Mouse (Mus musculus) limb, embryonic 11.5 days (tissue): Measurements from ENCODE around the gene Krtap5-1. TPM values are rescaled to one million over a fixed set of nuclear protein-coding genes. Genes with fewer than 3 reads are reported as not detected.
"Not testable (repeated sequence)": the region's sequence is repeated elsewhere in the genome, so short reads cannot be mapped to it uniquely, and the experiment has no call there.

Experiments
- ATAC-seq: fragments of 200-750 bp; cut with Nextera tagmentation; 2 replicates; pipeline ENCODE4 v1.8.0; 2017; ENCODE audit warnings: low read depth; ENCODE audit not compliant: insufficient number of reproducible peaks, low FRiP score, low TSS enrichment
- DNase-seq: peaks from one replicate; pipeline ENCODE4 v3.0.0-alpha.2; 2015; ENCODE audit warnings: low spot score
- H3K27ac ChIP-seq: fragments of 300-500 bp; sonication (generic); replicated peaks from 2 replicates; pipeline ENCODE4 v1.5.1; 2014; ENCODE audit warnings: low read depth, mild to moderate bottlenecking, low read length
- H3K27me3 ChIP-seq: fragments of 300-500 bp; sonication (generic); 2 replicates; pipeline ENCODE4 v1.6.1; 2014; ENCODE audit warnings: mild to moderate bottlenecking, low read length, mixed read lengths; ENCODE audit not compliant: control insufficient read depth, insufficient read depth
- H3K36me3 ChIP-seq: fragments of 300-500 bp; sonication (generic); 2 replicates; pipeline ENCODE4 v1.6.1; 2014; ENCODE audit warnings: mild to moderate bottlenecking, low read length, moderate library complexity, mixed read lengths; ENCODE audit not compliant: control insufficient read depth, insufficient read depth
- H3K4me1 ChIP-seq: fragments of 300-500 bp; sonication (generic); 2 replicates; pipeline ENCODE4 v1.6.1; 2014; ENCODE audit warnings: low read length, mixed read lengths; ENCODE audit not compliant: control insufficient read depth, insufficient read depth
- H3K4me2 ChIP-seq: fragments of 300-500 bp; sonication (generic); 2 replicates; pipeline ENCODE4 v1.6.1; 2014; ENCODE audit warnings: low read depth, mild to moderate bottlenecking, moderate library complexity; ENCODE audit not compliant: severe bottlenecking
- H3K4me3 ChIP-seq: fragments of 300-500 bp; sonication (generic); 2 replicates; pipeline ENCODE4 v1.5.1; 2014; ENCODE audit warnings: low read depth, low read length
- H3K9ac ChIP-seq: fragments of 300-500 bp; sonication (generic); 2 replicates; pipeline ENCODE4 v1.6.1; 2014; ENCODE audit warnings: mild to moderate bottlenecking, low read length
- H3K9me3 ChIP-seq: fragments of 300-500 bp; sonication (generic); 2 replicates; pipeline ENCODE4 v1.6.1; 2016; ENCODE audit warnings: low read length; ENCODE audit not compliant: control insufficient read depth
- WGBS: fragments of 180-500 bp; shearing (Covaris S2); extraction: QIAGEN DNeasy Blood & Tissue Kit; methylation state at CpG from one replicate; pipeline ENCODE4 v1.1.7; 2014; 5-methylcytosine and 5-hydroxymethylcytosine counted together
- polyA plus RNA-seq: library from polyadenylated mRNA; unstranded; fragments of >200 nt; fragmentation: Nextera tagmentation; extraction: Ambion mirVana; gene quantifications from 2 replicates; pipeline ENCODE4 v1.2.1, GENCODE M21; 2014

The Krtap5-1 gene
- polyA plus RNA-seq, 1 experiment from 2014 or later = not detected

DNA sequence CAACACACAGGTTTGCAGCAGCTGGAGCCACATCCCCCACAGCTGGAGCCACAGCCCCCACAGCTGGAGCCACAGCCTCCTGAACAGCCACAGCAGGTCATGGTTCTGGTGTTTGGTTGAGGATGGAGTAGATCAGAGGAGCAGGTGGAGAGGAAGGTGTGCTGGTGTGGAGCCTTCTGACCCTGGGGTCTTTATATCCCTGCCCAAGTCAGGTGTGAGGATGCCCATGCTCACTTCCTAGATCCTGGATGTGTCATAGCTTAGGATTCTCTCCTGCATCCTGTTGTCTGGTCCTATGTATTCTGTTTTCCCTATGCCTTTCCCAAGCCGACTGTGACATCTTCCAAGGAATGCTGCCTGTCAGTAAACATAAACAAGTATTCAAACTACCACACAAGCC lies 38.7 kb downstream of the Krtap5-1 start, which contains the start of gene Gm2431:
TSS of gene Gm2431 (minus strand) at position 101 of the 400 bp plus-strand sequence.
- not testable (repeated sequence) for H3K27me3 ChIP-seq, H3K9me3 ChIP-seq, H3K9ac ChIP-seq, H3K36me3 ChIP-seq, H3K4me1 ChIP-seq, ATAC-seq, H3K27ac ChIP-seq, H3K4me3 ChIP-seq, DNase-seq, H3K4me2 ChIP-seq
- WGBS = 63% methylated on average over 1 of the region's 1 CpGs

GRCm38 (mm10) chr7:142255517-142255916 lies 41.4 kb downstream of the Krtap5-1 start:
- WGBS = 0% methylated on average over 2 of the region's 2 CpGs
- ATAC-seq = no peak
- Histone ChIP-seq H3K9me3 (no peaks in the 10 kb centered on the region), H3K27me3 (no peaks in the 10 kb centered on the region), H3K36me3 (no peaks in the 10 kb centered on the region), H3K27ac (no peak overlapping the region), H3K4me3 (no peak overlapping the region), H3K4me1 (no peaks in the 10 kb centered on the region), H3K9ac (no peak overlapping the region), H3K4me2 (no peak overlapping the region)
- DNase-seq = peak; percentile 48

- Histone ChIP-seq H3K36me3 (no peaks in the 10 kb centered on the region), H3K9me3 (no peaks in the 10 kb centered on the region), H3K4me2 (no peak overlapping the region), H3K27me3 (no peaks in the 10 kb centered on the region), H3K4me1 (no peaks in the 10 kb centered on the region), H3K4me3 (no peak overlapping the region), H3K27ac (no peak overlapping the region), H3K9ac (no peak overlapping the region)
- no peak for ATAC-seq
- DNase-seq = peak; percentile 53
- WGBS = 0% methylated on average over 1 of the region's 1 CpGs
Observed at GRCm38 (mm10) chr7:142249824-142250223, 47.1 kb downstream of the Krtap5-1 start.

Other genes with a start within 250 kb of the Krtap5-1 start
- 57.6 and 62.7 TPM in 2 replicates for gene Mob2, start 236.1 kb downstream of the Krtap5-1 start, polyA plus RNA-seq
- gene Dusp8, start 201.3 kb downstream of the Krtap5-1 start, polyA plus RNA-seq = 0.47 and 0.48 TPM in 2 replicates
- gene Gm45618, start 176.4 kb downstream of the Krtap5-1 start, polyA plus RNA-seq = not detected in 2 replicates
- gene Gm39115, start 161.1 kb downstream of the Krtap5-1 start, polyA plus RNA-seq = not detected in 2 replicates
- gene Gm45337, start 152.5 kb downstream of the Krtap5-1 start, polyA plus RNA-seq = not detected in 2 replicates
- not detected in 2 replicates for gene Gm29735, start 140.0 kb downstream of the Krtap5-1 start, polyA plus RNA-seq
- gene Gm4553, start 131.4 kb downstream of the Krtap5-1 start, polyA plus RNA-seq = not detected in 2 replicates
- not detected in 2 replicates for gene Krtap5-2, start 121.1 kb downstream of the Krtap5-1 start, polyA plus RNA-seq
- gene Gm10153, start 106.7 kb downstream of the Krtap5-1 start, polyA plus RNA-seq = not detected in 2 replicates
- gene Krtap5-3, start 95.8 kb downstream of the Krtap5-1 start, polyA plus RNA-seq = not detected in 2 replicates
- gene Gm7579, start 85.3 kb downstream of the Krtap5-1 start, polyA plus RNA-seq = not detected in 2 replicates
- not detected in 2 replicates for gene Krtap5-5, start 67.1 kb downstream of the Krtap5-1 start, polyA plus RNA-seq
- not detected in 2 replicates for gene Gm40460, start 56.0 kb downstream of the Krtap5-1 start, polyA plus RNA-seq
- not detected in 2 replicates for gene Gm2431, start 38.8 kb downstream of the Krtap5-1 start, polyA plus RNA-seq
- not detected in 2 replicates for gene Gm4559, start 22.8 kb downstream of the Krtap5-1 start, polyA plus RNA-seq
- gene Krtap5-4, start 6.4 kb upstream of the Krtap5-1 start, polyA plus RNA-seq = not detected in 2 replicates
- 0.27 and 0.72 TPM in 2 replicates for gene Ifitm10, start 76.6 kb upstream of the Krtap5-1 start, polyA plus RNA-seq
- gene Gm49369, start 85.5 kb upstream of the Krtap5-1 start, polyA plus RNA-seq = 0.79 TPM in 1 of 2 replicates, not detected in the other
- 133 and 139 TPM in 2 replicates for gene Ctsd, start 90.9 kb upstream of the Krtap5-1 start, polyA plus RNA-seq
- 0.62 TPM in 1 of 2 replicates, not detected in the other for gene Syt8, start 137.7 kb upstream of the Krtap5-1 start, polyA plus RNA-seq
- gene Tnni2, start 144.7 kb upstream of the Krtap5-1 start, polyA plus RNA-seq = 7.0 and 10.3 TPM in 2 replicates
- gene Lsp1, start 163.7 kb upstream of the Krtap5-1 start, polyA plus RNA-seq = 22.8 and 23.3 TPM in 2 replicates
- 8.0 and 10.8 TPM in 2 replicates for gene Tnnt3, start 201.7 kb upstream of the Krtap5-1 start, polyA plus RNA-seq
- 17.8 and 19.7 TPM in 2 replicates for gene Mrpl23, start 235.6 kb upstream of the Krtap5-1 start, polyA plus RNA-seq